Mouse (Mus musculus) MEL (cell line): ENCODE results near the gene Atp2a2.

Experiments used
- KAT2A ChIP-seq: conservative IDR thresholded peaks from 2 replicates; pipeline ENCODE4 v1.6.1; 2012; ENCODE audit warnings: low read depth, low read length, improper control_type of control experiment, inconsistent platforms
- POLR2A ChIP-seq, 2 experiments: IDR thresholded peaks; 2 replicates each; pipeline ENCODE4 v1.6.1; 2011 to 2012; ENCODE audit warnings: low read length in 2 of 2, mild to moderate bottlenecking in 2 of 2, control low read depth in 1 of 2, improper control_type of control experiment in 1 of 2, low read depth in 1 of 2, moderate library complexity in 1 of 2; ENCODE audit not compliant: control insufficient read depth in 1 of 2, insufficient read depth in 1 of 2, poor library complexity in 1 of 2

DNA sequence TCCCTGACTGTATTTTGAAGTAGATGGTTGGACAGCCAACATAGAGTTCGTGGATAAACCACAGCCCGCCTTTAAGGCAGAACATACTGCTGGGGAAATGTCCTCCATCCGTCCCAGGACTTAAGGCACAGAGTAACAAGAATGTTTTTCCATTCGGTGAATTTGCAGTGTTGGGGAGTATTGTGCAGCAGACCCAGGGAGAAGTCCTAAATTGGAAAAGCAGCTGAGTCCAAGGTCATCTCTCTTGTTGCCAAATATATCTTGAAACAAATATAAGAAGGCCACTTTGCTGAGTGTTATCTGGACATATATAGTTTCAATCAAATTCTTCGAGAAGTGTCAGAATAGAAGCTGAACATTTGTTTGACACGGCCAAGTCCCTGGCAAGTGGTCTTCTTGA lies 41.4 kb upstream of the Atp2a2 start:
- TF ChIP-seq KAT2A (no peak), POLR2A (IDR thresholded peaks at IDR 0.05; ENCODE audit: control insufficient read depth in 1 of 2, insufficient read depth in 1 of 2, low read depth in 1 of 2, low read length in 2 of 2, poor library complexity in 1 of 2) (no peak)
